Mouse (Mus musculus) ES-Bruce4 (cell line): Measurements from ENCODE around the gene Brip1. TPM values are rescaled to one million over a fixed set of nuclear protein-coding genes. Genes with fewer than 3 reads are reported as not detected.

Experiments used
- H3K27ac ChIP-seq: 2 replicates; pipeline ENCODE4 v1.5.1; 2012; ENCODE audit warnings: low read length, inconsistent platforms; ENCODE audit not compliant: insufficient read depth
- H3K27me3 ChIP-seq: 2 replicates; pipeline ENCODE4 v1.6.1; 2012; ENCODE audit warnings: mild to moderate bottlenecking, low read length, inconsistent platforms; ENCODE audit not compliant: control insufficient read depth, poor library complexity, insufficient read depth, severe bottlenecking
- H3K36me3 ChIP-seq: 2 replicates; pipeline ENCODE4 v1.6.1; 2012; ENCODE audit warnings: inconsistent platforms, mild to moderate bottlenecking, low read length, moderate library complexity; ENCODE audit not compliant: control insufficient read depth, poor library complexity, insufficient read depth, severe bottlenecking
- H3K4me1 ChIP-seq: one replicate; pipeline ENCODE4 v1.8.1; 2011; ENCODE audit warnings: low read length; ENCODE audit not compliant: control insufficient read depth, insufficient read depth
- H3K4me3 ChIP-seq: 2 replicates; pipeline ENCODE4 v1.5.1; 2011; ENCODE audit warnings: low read depth, mild to moderate bottlenecking, low read length
- H3K9ac ChIP-seq: 2 replicates; pipeline ENCODE4 v1.6.1; 2012; ENCODE audit warnings: low read depth, mild to moderate bottlenecking, inconsistent platforms; ENCODE audit not compliant: poor library complexity, severe bottlenecking
- H3K9me3 ChIP-seq: replicated peaks from 2 replicates; pipeline ENCODE4 v1.6.1; 2012; ENCODE audit warnings: mild to moderate bottlenecking, low read length, inconsistent platforms; ENCODE audit not compliant: control insufficient read depth, poor library complexity, insufficient read depth, severe bottlenecking
- CTCF ChIP-seq: IDR thresholded peaks from one replicate; pipeline ENCODE4 v1.8.1; 2011; ENCODE audit warnings: low read depth, low read length
- EP300 ChIP-seq: IDR thresholded peaks from 2 replicates; pipeline ENCODE4 v1.6.1; 2011; ENCODE audit warnings: low read depth, low read length; ENCODE audit not compliant: insufficient read depth
- POLR2A ChIP-seq: IDR thresholded peaks from one replicate; pipeline ENCODE4 v1.8.1; 2011; ENCODE audit warnings: low read length; ENCODE audit not compliant: insufficient read depth
- polyA plus RNA-seq: library from polyadenylated mRNA; stranded (reverse); fragments of >200 nt; gene quantifications from 2 replicates; pipeline ENCODE4 v1.2.4, GENCODE M21; 2011; ENCODE audit warnings: low read depth; ENCODE audit not compliant: missing spikeins, insufficient read depth, insufficient read length

The Brip1 gene
- polyA plus RNA-seq, 1 experiment = 17.6 TPM

GRCm38 (mm10) chr11:86013087-86013486 lies 187.9 kb downstream of the Brip1 start:
- Histone ChIP-seq H3K27ac (no peak overlapping the region), H3K9me3 (peaks cover 4% of the 10 kb centered on the region; the same call in 1 of the 2 replicates), H3K4me1 (no peaks in the 10 kb centered on the region), H3K36me3 (no peaks in the 10 kb centered on the region), H3K9ac (no peak overlapping the region), H3K27me3 (no peaks in the 10 kb centered on the region), H3K4me3 (no peak overlapping the region)
- TF ChIP-seq CTCF (no peak), POLR2A (no peak), EP300 (no peak)

DNA sequence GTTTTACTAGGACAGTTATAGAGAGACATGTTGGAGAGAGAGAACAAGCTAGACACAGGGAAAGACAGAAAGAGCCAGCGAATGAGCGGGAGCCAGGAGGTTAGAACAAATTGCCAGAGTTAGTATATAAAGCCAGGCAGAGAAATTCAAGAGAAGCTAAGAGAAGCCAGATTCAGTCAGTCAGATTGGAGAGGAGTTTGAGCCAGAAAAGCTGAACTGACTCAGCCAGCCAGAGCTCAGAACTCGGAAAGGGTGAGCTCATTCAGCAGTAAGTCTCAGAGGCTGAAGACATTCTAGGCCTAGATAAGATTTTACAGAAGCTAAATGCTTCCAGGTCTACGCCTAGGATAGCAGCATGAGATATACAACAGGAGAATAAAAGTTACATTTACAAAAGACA lies 190.5 kb downstream of the Brip1 start:
- H3K9ac ChIP-seq = no peak overlapping the region
- H3K4me1 ChIP-seq = no peaks in the 10 kb centered on the region
- H3K4me3 ChIP-seq = no peak overlapping the region
- H3K9me3 ChIP-seq = peaks cover 4% of the 10 kb centered on the region; the same call in 1 of the 2 replicates
- H3K27me3 ChIP-seq = no peaks in the 10 kb centered on the region
- H3K27ac ChIP-seq = no peak overlapping the region
- H3K36me3 ChIP-seq = no peaks in the 10 kb centered on the region
- TF ChIP-seq POLR2A = no peak
- TF ChIP-seq EP300 = no peak
- no peak for TF ChIP-seq CTCF

- no peaks in the 10 kb centered on the region for H3K36me3 ChIP-seq
- H3K27ac ChIP-seq = no peak overlapping the region
- peaks cover 2% of the 10 kb centered on the region for H3K4me1 ChIP-seq
- no peak overlapping the region for H3K9ac ChIP-seq
- no peak overlapping the region for H3K4me3 ChIP-seq
- TF ChIP-seq CTCF (no peak), POLR2A (no peak), EP300 (no peak)
- no peaks in the 10 kb centered on the region for H3K27me3 ChIP-seq
- H3K9me3 ChIP-seq = peaks cover 4% of the 10 kb centered on the region; the same call in 1 of the 2 replicates
Observed at GRCm38 (mm10) chr11:86008211-86008905, 192.6 kb downstream of the Brip1 start.

Other genes starting within 250 kb of the Brip1 start
- gene Ints2, start 56.4 kb upstream of the Brip1 start, polyA plus RNA-seq = 48.7 and 51.0 TPM in 2 replicates
- 58.7 and 59.2 TPM in 2 replicates for gene Med13, start 156.4 kb upstream of the Brip1 start, polyA plus RNA-seq